Mouse (Mus musculus): ENCODE measurements around the gene Tial1.

GRCm38 (mm10) chr7:128403988-128404387 is 57.5 kb downstream of the Tial1 start:
- TF ChIP-seq POLR2A (IDR thresholded peaks at IDR 0.05; ENCODE audit: extremely low read depth, insufficient read depth, low read length) (no peak), CTCF (IDR thresholded peaks at IDR 0.05; ENCODE audit: low read depth, low read length) (no peak)

Data from liver, adult 2 months (tissue).